Mouse (Mus musculus) megakaryocyte progenitor cell, adult 5-6 weeks (primary cell): ENCODE measurements around the gene Gtf3c3. TPM values are rescaled to one million over a fixed set of nuclear protein-coding genes. Genes with fewer than 3 reads are reported as not detected.

ENCODE experiments used
- ATAC-seq: replicated peaks from 2 replicates; pipeline ENCODE4 v1.8.0; 2016; ENCODE audit warnings: mild to moderate bottlenecking, moderate TSS enrichment, inconsistent platforms; ENCODE audit not compliant: poor library complexity
- total RNA-seq, 2 experiments: library from RNA; stranded (forward) in 1 of 2; stranded (reverse) in 1 of 2; fragments of 157-497, 149-512 nt in 1 of 2; fragments of 200-1000 nt in 1 of 2; gene quantifications; 2 replicates each; pipeline versions ENCODE4 v1.2.3 to v1.2.4; 2015 to 2017

Gtf3c3 gene
- 19.5 and 20.3 TPM in 2 replicates for total RNA-seq (2015)
- total RNA-seq (2017) = 19.4 and 23.3 TPM in 2 replicates

DNA sequence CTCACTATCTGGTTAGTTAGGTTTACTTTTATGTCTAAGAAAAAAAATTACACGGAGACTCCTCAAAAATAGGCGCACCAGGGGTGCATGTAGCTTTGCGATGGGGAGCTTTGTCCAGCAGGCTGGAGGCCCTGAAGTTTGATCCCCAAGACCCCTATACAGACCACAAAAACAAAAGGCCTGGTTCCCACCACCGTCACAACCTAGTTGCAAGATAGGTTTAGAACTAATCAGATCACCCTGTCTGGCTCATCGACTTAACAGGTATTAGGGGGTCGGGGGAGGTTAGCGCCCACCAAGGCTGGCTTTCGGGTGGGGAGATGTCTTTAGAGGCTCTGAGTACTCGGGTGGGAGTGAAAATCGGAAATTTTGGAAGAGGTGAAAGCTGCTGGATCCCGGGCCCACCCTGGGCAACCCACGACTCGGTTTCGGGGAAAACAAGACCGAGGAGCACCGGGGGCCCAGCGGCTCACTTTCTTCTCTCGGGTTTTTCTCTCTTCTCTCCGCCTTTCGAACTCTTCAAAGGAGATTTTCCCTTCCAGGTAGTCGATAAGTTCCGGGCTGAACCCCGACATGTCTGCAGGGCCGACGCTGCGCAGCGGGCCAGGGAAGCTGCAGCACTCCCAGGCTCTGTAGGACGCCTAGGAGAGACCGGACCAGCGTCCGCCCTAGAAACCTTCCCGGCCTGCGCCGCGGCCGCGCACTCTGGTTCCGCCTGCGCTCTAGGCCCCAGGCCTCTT, at the start of gene Gtf3c3:
Gtf3c3 (minus strand) TSS at position 632 of the 740 bp plus-strand sequence.
- peak; percentile 100 for ATAC-seq

GRCm38 (mm10) chr1:54484744-54485420, 46.1 kb upstream of the Gtf3c3 start:
- ATAC-seq = no peak

DNA sequence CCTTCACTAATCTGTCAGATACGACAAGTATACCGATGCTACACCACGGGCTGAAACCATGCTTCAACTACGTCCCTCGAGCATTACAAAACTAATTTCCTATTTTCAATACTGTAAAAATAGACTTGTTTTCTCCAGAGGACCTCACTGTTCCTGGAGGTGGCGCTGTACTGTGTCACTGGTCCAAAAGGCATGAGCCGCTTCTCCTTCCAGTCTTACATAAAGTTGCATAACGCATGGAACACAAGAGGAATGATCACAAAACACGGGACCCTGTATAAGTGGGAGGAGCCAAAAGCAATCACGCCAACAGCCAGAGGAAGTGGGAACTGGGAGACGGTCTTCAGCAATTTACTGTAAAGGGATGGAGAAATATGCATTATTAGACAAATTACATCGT, 41.7 kb upstream of the Gtf3c3 start:
- no peak for ATAC-seq

DNA sequence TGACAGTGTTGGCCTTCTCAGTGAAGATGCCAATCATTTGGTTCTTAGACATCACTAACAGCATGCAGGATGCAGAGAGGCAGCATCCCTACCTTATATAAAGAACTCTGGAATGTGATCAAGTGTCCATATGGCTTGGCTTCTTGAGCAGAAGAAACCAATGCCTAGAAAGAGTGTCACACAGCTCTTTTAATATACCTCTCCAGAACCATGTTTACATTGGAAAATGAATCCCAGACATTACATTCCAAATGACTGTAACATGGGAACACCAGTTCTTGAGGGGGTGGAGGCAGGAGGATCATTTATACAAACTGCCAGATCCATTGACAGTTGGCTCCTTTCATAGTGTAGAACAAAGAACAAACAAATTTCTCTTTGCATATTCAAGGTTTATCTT, 29.9 kb upstream of the Gtf3c3 start:
- no peak for ATAC-seq

DNA sequence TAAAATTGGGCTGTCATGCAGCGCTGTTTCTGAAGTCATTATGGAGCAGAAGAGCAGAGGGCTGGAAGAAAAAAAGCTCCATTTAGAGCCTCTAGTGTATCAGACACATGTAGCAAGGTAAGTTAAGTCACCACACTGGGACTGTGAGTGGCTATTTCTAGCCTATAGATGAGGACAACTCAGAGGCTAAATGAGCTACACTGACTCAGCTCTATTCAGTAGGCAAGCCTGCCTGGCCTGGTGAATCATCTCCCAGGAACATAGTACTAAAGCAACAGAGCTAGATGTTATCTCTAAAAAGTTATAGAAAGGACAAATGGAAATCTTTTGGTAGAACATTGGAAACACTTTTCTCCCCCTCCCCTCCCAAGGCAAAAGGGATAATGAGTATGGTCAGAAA, 28.6 kb upstream of the Gtf3c3 start:
- ATAC-seq = no peak

- no peak for ATAC-seq
These were observed 13.3 kb upstream of the Gtf3c3 start for GRCm38 (mm10) chr1:54452116-54452515.

- ATAC-seq = peak; percentile 83
These were observed 10.1 kb upstream of the Gtf3c3 start for GRCm38 (mm10) chr1:54448833-54449232.

DNA sequence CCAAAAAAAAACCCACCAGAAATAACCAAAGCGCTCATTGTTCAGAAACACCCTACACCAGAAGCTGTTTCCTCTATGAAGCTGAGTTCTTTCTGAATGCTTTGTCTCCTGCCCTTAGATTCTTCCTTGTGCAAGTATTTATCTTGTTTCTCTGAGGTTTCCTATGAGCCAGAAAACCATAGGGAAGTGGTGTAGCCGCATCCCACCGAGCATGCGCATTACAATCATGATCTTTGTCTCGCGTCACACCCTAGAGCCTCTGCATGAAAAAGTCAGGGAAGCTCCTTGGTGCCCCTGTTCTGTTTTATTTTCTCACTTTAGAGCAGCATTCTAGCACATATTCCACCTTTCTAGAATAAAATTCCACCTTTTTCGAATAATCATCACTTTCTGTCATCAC, 4.9 kb upstream of the Gtf3c3 start:
- peak; percentile 69 for ATAC-seq

GRCm38 (mm10) chr1:54439080-54439476, 307 bp upstream of the Gtf3c3 start:
- ATAC-seq = no peak

DNA sequence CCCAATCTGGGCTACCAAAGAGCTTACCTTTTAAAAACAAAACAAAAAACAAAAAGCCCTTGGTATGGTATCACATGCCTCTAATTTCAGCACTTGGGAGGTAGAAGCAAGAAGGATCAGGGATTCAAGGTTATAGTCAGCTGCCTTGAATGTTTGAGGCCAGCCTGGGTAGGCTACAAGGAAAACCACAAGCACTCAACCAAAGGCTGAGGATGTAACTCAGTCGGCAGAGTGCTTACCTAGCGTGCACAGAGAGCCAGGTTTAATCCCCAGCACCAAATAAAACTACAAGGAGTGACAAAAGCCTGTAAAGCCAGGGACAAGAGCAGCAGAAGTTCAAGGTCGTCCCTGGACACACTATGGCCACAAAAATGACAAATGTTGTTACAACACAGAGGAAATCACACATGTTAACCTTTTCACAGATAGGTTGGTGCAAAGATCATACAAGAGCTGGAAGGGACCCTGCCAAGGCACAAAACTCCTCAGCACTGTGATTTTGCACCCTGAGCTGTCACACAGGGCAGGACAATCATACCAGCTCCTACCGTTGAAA, 16.5 kb downstream of the Gtf3c3 start:
- no peak for ATAC-seq

- no peak for ATAC-seq
These were observed 17.1 kb downstream of the Gtf3c3 start for GRCm38 (mm10) chr1:54421670-54422069.

GRCm38 (mm10) chr1:54402736-54403135, 36.0 kb downstream of the Gtf3c3 start:
- no peak for ATAC-seq

DNA sequence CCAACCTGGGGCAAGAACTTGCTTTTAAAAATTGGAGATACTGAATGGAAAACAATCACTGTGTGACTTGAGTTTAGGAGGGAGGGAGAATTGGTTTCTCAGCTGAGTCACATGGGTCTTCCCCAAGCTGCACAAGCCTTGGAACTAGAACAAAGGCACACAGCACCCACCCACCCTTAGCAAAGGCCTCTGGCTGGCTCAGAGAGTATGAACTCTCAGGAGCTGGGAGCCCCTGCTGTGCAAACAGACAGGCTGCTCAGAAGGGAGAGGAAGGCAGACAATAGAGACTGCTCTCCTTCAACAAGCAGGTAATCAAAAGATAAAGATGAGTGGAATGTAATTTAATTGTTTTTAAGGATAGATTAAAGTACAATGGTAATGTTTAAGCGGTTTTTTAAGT, 54.5 kb downstream of the Gtf3c3 start:
- ATAC-seq = no peak

DNA sequence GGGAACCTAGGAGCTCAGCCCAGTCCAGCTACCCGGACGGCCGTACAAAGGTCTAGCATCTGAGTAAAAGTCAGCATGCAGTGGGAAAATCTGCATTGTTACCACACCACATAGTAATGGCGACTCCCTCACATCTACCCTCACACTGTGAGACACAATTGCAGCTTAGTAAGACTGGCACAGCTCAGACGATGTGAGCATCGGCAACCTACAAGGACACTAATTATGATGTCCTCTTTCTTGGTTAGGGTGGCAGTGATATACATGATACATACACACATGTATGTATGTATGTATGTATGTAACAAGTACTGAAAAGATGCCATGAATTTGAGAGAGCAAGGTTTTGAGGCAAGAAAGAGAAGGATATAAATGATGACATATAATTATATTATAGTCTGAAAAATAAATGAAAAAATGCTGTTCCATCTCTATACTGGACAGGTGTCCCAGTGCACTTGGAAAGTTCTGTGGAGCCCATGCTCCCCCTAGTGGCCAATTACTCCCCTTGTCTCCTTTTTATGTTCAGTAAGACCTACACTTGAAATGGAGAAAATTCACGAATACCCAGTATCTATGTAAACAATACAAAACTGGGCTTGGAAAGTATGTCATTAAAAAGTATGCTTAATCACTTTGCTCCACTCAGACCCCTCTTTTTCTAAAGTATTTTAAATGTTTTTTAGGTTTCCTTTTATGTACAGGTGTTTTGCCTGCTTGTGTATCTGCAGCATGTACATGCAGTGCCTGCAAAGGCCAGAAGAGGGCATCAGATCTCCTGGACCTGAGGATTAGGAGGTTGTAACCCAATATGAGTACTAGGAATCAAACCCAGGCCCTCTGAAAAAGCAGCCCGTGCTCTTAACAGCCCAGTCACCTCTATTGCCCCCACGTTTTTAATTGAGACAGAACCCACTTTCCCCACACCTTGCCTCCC, 57.5 kb downstream of the Gtf3c3 start:
- ATAC-seq = peak; percentile 76

- no peak for ATAC-seq
These were observed 61.2 kb downstream of the Gtf3c3 start for GRCm38 (mm10) chr1:54377506-54378051.

DNA sequence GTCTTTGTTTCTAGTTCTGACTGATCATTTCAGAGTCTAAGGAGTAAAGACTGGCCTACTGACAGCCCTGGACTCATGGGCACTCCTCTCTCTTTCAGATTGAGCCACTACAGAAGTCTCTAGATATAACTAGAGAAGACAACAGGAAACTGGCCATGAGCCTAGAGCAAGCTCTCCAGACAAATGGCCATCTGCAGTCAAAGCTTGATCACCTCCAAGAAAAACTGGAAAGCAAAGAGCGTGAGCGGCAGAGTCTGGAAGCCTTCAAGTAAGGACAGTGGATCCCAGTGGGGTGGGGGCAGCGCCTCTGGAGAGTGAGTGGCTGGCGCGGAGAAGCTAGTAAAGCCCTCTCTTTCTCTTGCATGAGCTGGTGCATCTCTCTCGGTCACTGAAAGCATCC, 82.2 kb downstream of the Gtf3c3 start:
- no peak for ATAC-seq

- ATAC-seq = no peak
These were observed 83.3 kb downstream of the Gtf3c3 start for GRCm38 (mm10) chr1:54355485-54355884.

GRCm38 (mm10) chr1:54354786-54355185, 84.0 kb downstream of the Gtf3c3 start:
- no peak for ATAC-seq
